Mouse (Mus musculus) bone marrow, adult 2 months (tissue): ENCODE measurements at regions not wholly inside any gene's neighbourhood (a gene's known extent, or its start where the extent isn't known, plus 50 kb on each side); places are given as distances from the start of the nearest gene placed in this dataset.

Experiments used
- CTCF ChIP-seq: fragments of 200-500 bp; IDR thresholded peaks from 2 replicates; pipeline ENCODE4 v1.5.1; 2011; ENCODE audit warnings: low read length, control low read depth; ENCODE audit not compliant: control insufficient read depth, insufficient read depth
- POLR2A ChIP-seq: fragments of 200-500 bp; IDR thresholded peaks from 2 replicates; pipeline ENCODE4 v1.6.1; 2011; ENCODE audit warnings: low read depth, mild to moderate bottlenecking, control low read depth, low read length, borderline replicate concordance; ENCODE audit not compliant: control insufficient read depth

- no peak for TF ChIP-seq CTCF
- no peak for TF ChIP-seq POLR2A
Observed at GRCm38 (mm10) chrX:114041281-114041680, 432.9 kb upstream of the Klhl4 start.
